Mouse (Mus musculus) kidney, adult 2 months (tissue): ENCODE results near the gene Smg6.

Experiments used
- CTCF ChIP-seq: fragments of 200-500 bp; conservative IDR thresholded peaks from 2 replicates; pipeline ENCODE4 v1.5.1; 2011; ENCODE audit warnings: low read depth, mild to moderate bottlenecking, control low read depth, low read length, moderate library complexity, mixed read lengths; ENCODE audit not compliant: insufficient read depth, insufficient read length
- POLR2A ChIP-seq: fragments of 200-500 bp; IDR thresholded peaks from one replicate; pipeline ENCODE4 v1.6.1; 2011; ENCODE audit warnings: low read depth, low read length, control low read depth

DNA sequence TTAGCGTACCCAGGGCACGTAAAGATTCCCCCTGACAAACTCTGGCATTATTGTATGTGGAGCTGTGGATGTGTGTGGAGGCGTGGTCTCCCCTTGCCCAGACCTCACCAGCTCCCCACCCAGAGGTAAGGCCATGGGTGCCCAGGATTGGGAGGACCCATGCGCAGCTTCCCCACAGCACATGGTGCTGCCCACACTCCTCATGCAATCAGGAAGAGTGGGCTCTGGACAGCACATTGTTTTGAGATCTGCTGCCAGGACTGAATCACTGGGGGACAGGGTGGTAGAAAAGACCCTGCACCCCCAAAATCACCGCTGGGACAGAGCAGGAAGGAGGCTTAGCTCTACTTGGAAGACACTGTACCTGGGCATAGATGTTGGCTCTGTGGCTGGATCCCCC is 258.9 kb downstream of the Smg6 start:
- TF ChIP-seq CTCF (no peak), POLR2A (no peak)
